Mouse (Mus musculus): ENCODE data around the gene Eef1akmt3. TPM values are rescaled to one million over a fixed set of nuclear protein-coding genes. Genes with fewer than 3 reads are reported as not detected.

Gene Eef1akmt3
- 0.14 and 0.18 TPM in 2 replicates for polyA plus RNA-seq (2016; fragmentation: Nextera tagmentation; extraction: Ambion mirVana)

DNA sequence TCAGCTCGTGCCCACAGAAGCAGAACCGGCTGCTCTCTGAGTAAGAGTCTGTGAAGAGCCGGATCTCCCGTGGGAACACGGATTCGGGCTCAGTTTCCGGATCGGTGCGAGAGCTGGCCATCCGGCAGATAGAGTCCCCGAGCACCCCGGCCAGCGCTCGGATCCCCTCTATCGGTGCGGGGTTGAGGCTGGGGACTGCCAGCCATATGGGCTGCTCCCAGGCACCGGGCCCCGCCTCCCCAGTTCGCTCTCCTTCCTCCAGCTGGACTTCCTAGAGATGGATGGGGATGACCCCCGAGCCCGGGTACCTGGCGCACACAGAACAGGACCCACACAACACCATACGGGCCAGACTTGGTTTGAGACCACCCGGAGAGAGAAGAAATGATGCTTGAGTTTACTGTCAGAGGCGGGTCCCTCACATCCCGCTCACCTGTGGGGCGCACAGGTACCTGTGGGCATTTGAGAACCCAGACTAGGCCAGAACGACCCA lies at the start of gene Eef1akmt3, which contains the start of gene Mettl1:
TSS of gene Eef1akmt3 (minus strand) at position 240 of the 493 bp plus-strand sequence.
TSS of gene Mettl1 (plus strand) at position 141 of the 493 bp plus-strand sequence.
- Histone ChIP-seq H3K27ac (ENCODE audit: poor library complexity, severe bottlenecking) (no peak within 1 kb of the TSS), H3K36me3 (peaks cover 22% of the 10 kb centered on the region), H3K9me3 (replicated peaks) (no peaks in the 10 kb centered on the region), H3K4me3 (peak within 1 kb of the TSS; percentile 78), H3K27me3 (replicated peaks) (peaks cover 15% of the 10 kb centered on the region), H3K9ac (peak within 1 kb of the TSS; percentile 77), H3K4me2 (peak within 1 kb of the TSS; percentile 98), H3K4me1 (replicated peaks) (peaks cover 5% of the 10 kb centered on the region)
- peak; percentile 58 for ATAC-seq (ENCODE audit: insufficient number of reproducible peaks, low FRiP score)
- under 1% methylated on average over 28 of the region's 28 CpGs for WGBS

DNA sequence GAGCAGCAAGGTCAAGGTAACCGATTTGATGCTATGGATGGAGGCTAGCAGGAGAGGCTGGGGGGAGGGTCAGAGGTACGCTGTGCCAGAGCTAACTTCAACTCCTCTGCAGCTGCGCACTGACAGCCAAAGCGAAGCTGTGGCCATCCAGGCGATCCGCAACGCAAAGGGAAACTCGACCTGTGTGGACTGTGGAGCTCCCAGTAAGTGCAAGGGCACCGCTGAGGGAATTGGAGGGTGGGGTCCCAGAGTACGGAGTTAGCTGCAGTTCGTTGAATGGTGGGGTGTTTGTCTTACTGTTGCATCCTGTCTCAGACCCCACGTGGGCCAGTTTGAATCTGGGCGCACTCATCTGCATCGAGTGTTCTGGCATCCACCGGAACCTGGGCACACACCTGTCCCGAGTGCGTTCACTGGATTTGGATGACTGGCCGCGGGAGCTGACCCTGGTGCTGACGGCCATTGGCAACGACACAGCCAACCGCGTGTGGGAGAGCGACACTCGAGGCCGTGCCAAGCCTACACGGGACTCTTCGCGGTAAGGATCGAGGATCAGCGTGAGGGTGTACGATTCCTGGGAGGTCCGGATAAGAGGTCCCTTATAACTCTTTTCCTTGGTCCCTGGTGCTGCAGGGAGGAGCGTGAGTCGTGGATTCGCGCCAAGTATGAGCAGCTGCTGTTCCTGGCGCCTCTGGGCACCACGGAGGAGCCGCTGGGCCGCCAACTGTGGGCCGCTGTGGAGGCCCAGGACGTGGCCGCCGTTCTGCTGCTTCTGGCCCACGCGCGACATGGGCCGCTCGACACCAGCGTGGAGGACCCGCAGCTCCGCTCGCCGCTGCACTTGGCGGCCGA lies 49.5 kb upstream of the Eef1akmt3 start:
- Histone ChIP-seq H3K9ac (no peak overlapping the region), H3K36me3 (peaks cover 4% of the 10 kb centered on the region; the same call in 1 of the 2 replicates), H3K27me3 (replicated peaks) (peaks cover 77% of the 10 kb centered on the region), H3K4me2 (peak overlapping the region; percentile 26), H3K4me3 (peak overlapping the region; percentile 27), H3K9me3 (replicated peaks) (no peaks in the 10 kb centered on the region), H3K27ac (ENCODE audit: poor library complexity, severe bottlenecking) (no peak overlapping the region), H3K4me1 (replicated peaks) (peaks cover 21% of the 10 kb centered on the region)
- WGBS = 11% methylated on average over 57 of the region's 57 CpGs
- ATAC-seq (ENCODE audit: insufficient number of reproducible peaks, low FRiP score) = no peak

DNA sequence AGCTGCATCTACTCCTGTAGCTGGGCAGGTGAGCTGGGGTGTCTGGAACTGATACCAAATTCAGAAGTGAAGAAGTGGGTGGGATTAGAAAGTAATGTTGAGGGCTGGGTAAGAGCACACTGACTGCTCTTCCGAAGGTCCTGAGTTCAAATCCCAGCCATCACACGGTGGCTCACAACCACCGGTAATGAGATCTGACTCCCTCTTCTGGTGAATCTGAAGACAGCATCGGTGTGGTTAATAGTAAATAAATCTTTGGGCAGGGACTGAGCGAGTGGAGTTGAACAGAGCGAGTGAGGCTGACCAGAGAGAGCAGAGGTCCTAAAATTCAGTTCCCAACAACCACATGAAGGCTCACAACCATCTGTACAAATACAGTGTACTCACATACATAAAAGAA lies 44.3 kb upstream of the Eef1akmt3 start:
- H3K36me3 ChIP-seq = no peaks in the 10 kb centered on the region
- no peak overlapping the region for H3K4me2 ChIP-seq
- peaks cover 12% of the 10 kb centered on the region for H3K4me1 ChIP-seq (replicated peaks)
- ATAC-seq (ENCODE audit: insufficient number of reproducible peaks, low FRiP score) = no peak
- peaks cover 93% of the 10 kb centered on the region for H3K27me3 ChIP-seq (replicated peaks)
- no peak overlapping the region for H3K9ac ChIP-seq
- no peak overlapping the region for H3K27ac ChIP-seq (ENCODE audit: poor library complexity, severe bottlenecking)
- 61% methylated on average over 6 of the region's 6 CpGs for WGBS
- H3K4me3 ChIP-seq = no peak overlapping the region
- no peaks in the 10 kb centered on the region for H3K9me3 ChIP-seq (replicated peaks)

DNA sequence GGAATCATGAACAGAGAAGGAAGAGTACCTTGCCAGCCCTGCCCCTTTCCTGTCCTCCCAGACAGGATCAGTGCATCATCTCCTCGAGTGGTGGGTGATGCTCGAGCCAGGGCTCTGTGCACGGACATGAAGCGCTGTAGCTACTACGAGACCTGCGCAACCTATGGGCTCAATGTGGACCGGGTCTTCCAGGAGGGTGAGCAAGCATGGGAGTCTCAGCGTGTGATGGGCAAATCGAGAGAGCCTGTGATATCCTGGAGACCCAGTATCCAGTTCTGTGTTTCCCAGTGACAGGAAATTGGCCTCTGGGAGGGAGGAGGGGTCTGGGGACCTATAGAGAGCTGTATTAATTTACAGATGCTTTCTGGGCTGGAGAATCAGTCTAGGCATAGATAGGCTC lies 43.7 kb upstream of the Eef1akmt3 start:
- H3K27ac ChIP-seq (ENCODE audit: poor library complexity, severe bottlenecking) = no peak overlapping the region
- no peaks in the 10 kb centered on the region for H3K36me3 ChIP-seq
- H3K4me1 ChIP-seq (replicated peaks) = peaks cover 13% of the 10 kb centered on the region
- ATAC-seq (ENCODE audit: insufficient number of reproducible peaks, low FRiP score) = no peak
- H3K4me2 ChIP-seq = no peak overlapping the region
- 74% methylated on average over 9 of the region's 9 CpGs for WGBS
- no peak overlapping the region for H3K4me3 ChIP-seq
- no peaks in the 10 kb centered on the region for H3K9me3 ChIP-seq (replicated peaks)
- no peak overlapping the region for H3K9ac ChIP-seq
- peaks cover 93% of the 10 kb centered on the region for H3K27me3 ChIP-seq (replicated peaks)

DNA sequence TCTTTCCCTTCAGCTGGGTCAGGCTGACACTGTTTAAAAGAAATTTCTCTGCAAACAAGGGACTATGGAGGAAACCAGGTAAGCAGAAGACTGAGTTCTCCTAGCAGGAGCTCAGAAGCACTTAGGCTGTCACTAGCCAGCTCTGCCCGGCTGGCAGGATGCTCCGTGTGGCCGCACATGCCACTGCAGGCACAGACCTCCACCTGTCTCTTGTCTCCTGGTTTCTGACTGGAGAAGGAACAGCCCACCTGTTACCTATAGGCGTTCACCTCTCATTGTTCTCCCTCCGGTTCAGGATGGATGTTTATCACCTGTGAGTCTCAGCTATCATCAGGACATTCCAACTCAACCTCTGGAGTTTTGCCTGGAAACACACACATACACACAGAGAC lies 42.6 kb upstream of the Eef1akmt3 start:
- Histone ChIP-seq H3K9me3 (replicated peaks) (no peaks in the 10 kb centered on the region), H3K4me1 (replicated peaks) (peaks cover 24% of the 10 kb centered on the region), H3K4me3 (no peak overlapping the region), H3K27me3 (replicated peaks) (peaks cover 93% of the 10 kb centered on the region), H3K9ac (no peak overlapping the region), H3K36me3 (no peaks in the 10 kb centered on the region), H3K27ac (ENCODE audit: poor library complexity, severe bottlenecking) (no peak overlapping the region), H3K4me2 (no peak overlapping the region)
- 43% methylated on average over 5 of the region's 5 CpGs for WGBS
- no peak for ATAC-seq (ENCODE audit: insufficient number of reproducible peaks, low FRiP score)

DNA sequence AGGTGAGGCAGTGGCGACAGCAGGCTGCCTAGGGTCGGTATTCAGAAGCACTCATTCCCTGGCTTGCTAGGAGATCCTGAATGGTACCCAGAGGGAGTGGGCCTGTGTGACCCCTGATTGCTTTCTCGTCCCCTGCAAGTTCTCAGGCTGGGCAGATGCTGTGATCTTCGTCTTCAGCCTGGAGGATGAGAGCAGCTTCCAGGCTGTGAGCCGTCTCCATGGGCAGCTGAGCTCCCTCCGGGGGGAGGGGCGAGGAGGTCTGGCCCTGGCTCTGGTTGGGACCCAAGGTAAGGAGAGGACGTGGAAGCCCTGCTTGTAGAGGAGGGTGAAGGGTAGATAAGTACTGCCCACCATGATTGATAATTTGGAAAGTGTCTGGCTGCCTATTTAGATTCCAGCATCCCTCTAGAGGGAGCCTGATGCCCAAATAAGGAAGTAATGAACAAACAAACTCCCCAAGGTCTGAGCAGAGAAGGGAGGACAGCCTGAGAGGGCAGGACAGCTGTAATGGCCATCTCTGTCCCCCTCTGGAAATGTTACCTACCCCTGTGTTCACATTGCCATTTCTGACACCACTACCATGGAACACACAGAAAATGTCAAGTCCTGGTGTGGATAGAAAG lies 42.1 kb upstream of the Eef1akmt3 start:
- peaks cover 29% of the 10 kb centered on the region for H3K4me1 ChIP-seq (replicated peaks)
- H3K36me3 ChIP-seq = no peaks in the 10 kb centered on the region
- ATAC-seq (ENCODE audit: insufficient number of reproducible peaks, low FRiP score) = no peak
- H3K9ac ChIP-seq = no peak overlapping the region
- 27% methylated on average over 8 of the region's 8 CpGs for WGBS
- no peak overlapping the region for H3K4me2 ChIP-seq
- H3K4me3 ChIP-seq = no peak overlapping the region
- H3K27ac ChIP-seq (ENCODE audit: poor library complexity, severe bottlenecking) = no peak overlapping the region
- no peaks in the 10 kb centered on the region for H3K9me3 ChIP-seq (replicated peaks)
- H3K27me3 ChIP-seq (replicated peaks) = peaks cover 94% of the 10 kb centered on the region

DNA sequence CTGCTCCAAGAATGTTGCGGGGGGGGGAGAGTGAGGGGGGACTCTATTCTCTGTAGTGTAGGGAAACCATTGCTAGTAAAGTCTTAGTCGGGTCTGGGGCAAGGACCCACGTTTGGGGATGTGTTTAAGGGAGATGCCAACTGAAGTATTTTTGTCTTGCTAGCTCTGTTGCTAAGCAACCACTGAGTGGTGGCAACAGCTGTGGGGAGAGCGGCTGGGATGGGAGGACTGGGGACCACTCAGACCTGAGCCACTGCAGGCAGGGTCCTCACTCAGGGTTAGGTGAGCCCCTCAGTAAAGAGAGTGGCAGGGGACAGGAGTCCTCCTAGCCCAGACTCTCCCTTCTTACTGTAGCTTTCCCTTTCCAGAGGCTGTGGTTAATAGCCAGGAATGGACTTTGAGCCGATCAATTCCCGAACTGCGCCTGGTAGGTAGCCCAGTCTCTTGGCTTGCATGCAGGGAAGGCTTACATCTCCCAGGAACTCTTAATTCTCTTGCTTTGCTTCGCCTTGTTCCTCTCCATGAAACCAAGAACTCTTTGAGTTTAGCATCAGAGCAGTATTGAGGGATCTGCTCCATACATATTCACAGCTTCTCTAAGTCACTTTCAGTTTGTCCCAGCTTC lies 40.8 kb upstream of the Eef1akmt3 start:
- Histone ChIP-seq H3K36me3 (no peaks in the 10 kb centered on the region), H3K4me2 (no peak overlapping the region), H3K27me3 (replicated peaks) (peaks cover 93% of the 10 kb centered on the region), H3K9me3 (replicated peaks) (no peaks in the 10 kb centered on the region), H3K4me3 (no peak overlapping the region), H3K4me1 (replicated peaks) (peaks cover 31% of the 10 kb centered on the region), H3K9ac (no peak overlapping the region), H3K27ac (ENCODE audit: poor library complexity, severe bottlenecking) (no peak overlapping the region)
- WGBS = 28% methylated on average over 8 of the region's 8 CpGs
- ATAC-seq (ENCODE audit: insufficient number of reproducible peaks, low FRiP score) = no peak

DNA sequence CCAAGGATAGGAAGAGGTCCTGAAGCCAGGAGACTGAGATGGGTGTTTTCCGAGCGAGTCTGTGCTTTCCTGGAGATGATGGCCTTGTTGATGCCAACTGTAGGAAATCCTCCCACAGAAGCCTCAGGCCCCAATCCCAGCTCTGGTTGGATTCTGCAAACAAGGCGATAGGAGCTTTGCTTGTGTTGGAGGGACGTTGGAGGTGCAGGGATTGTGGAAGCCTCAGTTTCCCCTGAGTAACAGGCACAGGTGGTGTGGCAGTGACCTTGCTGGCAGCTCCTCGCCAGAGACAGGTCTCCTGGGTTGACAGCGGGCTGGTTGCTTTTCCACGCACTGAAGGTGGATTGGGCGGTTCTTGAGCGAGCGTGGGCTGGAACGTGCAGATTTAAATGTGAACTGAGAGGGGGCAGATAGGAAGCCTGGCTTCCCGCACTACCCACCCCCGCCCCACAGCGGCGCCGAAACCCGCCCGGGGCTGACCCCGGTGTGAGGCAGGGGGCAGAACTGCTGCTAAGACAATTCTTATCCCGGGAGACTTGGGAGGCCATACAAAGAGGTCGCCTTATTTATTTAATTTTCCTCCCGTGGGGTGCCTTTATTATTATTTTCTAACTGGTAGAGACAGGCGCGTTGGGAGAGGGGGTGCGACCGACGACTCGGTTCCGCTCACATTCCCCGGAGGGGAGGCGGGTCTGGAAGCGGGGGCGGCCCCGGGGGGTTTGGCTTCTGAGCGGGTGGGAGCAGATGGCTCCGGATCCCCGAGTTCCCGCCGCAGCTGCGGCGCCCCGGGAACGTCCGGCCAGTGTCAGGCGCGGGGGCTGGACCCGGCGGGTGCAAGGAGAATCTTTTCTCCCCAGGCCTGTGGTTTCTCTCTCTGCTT lies 39.8 kb upstream of the Eef1akmt3 start:
- Histone ChIP-seq H3K4me1 (replicated peaks) (peaks cover 31% of the 10 kb centered on the region), H3K4me3 (peak overlapping the region; percentile 28), H3K9me3 (replicated peaks) (no peaks in the 10 kb centered on the region), H3K4me2 (peak overlapping the region; percentile 60), H3K27me3 (replicated peaks) (peaks cover 95% of the 10 kb centered on the region), H3K9ac (peak overlapping the region; percentile 37; the same call in 1 of the 2 replicates), H3K36me3 (no peaks in the 10 kb centered on the region), H3K27ac (ENCODE audit: poor library complexity, severe bottlenecking) (no peak overlapping the region)
- ATAC-seq (ENCODE audit: insufficient number of reproducible peaks, low FRiP score) = no peak
- WGBS = 2% methylated on average over 48 of the region's 48 CpGs

DNA sequence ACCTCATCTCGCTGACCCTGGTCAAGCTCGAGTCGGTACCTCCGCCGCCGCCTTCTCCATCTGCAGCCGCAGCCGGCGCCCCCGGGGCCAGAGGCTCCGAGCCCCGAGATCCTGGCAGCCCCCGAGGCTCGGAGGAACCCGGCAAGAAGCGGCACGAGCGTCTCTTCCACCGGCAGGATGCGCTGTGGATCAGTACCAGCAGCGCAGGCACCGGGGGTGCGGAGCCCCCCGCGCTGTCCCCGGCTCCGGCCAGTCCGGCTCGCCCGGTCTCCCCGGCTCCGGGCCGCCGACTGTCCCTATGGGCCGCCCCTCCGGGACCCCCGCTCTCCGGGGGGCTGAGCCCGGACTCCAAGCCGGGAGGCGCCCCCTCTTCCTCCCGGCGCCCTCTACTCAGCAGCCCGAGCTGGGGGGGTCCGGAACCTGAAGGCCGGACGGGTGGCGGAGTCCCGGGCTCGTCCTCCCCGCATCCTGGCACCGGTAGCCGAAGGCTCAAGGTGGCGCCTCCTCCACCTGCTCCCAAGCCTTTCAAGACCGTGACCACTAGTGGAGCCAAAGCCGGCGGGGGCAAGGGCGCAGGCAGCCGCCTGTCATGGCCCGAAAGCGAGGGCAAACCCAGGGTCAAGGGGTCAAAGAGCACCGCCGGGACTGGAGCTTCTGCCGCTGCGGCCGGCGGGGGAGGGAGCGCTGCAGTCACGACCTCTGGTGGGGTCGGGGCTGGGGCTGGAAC lies 38.5 kb upstream of the Eef1akmt3 start:
- no peak for ATAC-seq (ENCODE audit: insufficient number of reproducible peaks, low FRiP score)
- H3K27ac ChIP-seq (ENCODE audit: poor library complexity, severe bottlenecking) = no peak overlapping the region
- WGBS = 2% methylated on average over 68 of the region's 70 CpGs

More for the DNA sequence above, 38.5 kb upstream of the Eef1akmt3 start:
- H3K9ac ChIP-seq = peak overlapping the region; percentile 52; the same call in 1 of the 2 replicates
- H3K4me3 ChIP-seq = peak overlapping the region; percentile 49
- peaks cover 99% of the 10 kb centered on the region for H3K27me3 ChIP-seq (replicated peaks)
- peaks cover 31% of the 10 kb centered on the region for H3K4me1 ChIP-seq (replicated peaks)
- no peaks in the 10 kb centered on the region for H3K9me3 ChIP-seq (replicated peaks)
- H3K36me3 ChIP-seq = no peaks in the 10 kb centered on the region
- peak overlapping the region; percentile 82 for H3K4me2 ChIP-seq
